Mouse (Mus musculus): ENCODE results near the gene Naa50.
A peak's percentile ranks its signal among the peaks of the same experiment; 100 is the strongest.

Naa50 gene

DNA sequence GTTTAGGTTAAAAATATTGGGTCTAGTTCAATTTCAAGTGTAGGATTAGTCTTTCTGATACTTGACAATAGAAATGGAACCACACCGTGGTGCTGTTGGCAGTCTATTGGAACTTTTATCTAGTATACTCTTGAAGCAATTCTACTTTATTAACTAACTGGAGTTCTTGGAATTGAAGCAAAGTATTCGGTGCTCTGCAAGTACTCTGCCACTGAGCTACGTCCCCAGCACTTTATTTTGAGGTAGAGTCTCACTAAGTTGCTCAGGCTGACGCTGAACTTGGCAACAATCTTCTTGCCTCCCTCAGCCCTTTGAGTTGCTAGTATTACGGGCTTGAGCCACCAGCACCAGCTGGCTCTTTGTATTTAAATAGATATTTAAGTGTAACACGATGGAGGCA lies 1.9 kb downstream of the Naa50 start:
- DNase-seq = peak; percentile 17

DNA sequence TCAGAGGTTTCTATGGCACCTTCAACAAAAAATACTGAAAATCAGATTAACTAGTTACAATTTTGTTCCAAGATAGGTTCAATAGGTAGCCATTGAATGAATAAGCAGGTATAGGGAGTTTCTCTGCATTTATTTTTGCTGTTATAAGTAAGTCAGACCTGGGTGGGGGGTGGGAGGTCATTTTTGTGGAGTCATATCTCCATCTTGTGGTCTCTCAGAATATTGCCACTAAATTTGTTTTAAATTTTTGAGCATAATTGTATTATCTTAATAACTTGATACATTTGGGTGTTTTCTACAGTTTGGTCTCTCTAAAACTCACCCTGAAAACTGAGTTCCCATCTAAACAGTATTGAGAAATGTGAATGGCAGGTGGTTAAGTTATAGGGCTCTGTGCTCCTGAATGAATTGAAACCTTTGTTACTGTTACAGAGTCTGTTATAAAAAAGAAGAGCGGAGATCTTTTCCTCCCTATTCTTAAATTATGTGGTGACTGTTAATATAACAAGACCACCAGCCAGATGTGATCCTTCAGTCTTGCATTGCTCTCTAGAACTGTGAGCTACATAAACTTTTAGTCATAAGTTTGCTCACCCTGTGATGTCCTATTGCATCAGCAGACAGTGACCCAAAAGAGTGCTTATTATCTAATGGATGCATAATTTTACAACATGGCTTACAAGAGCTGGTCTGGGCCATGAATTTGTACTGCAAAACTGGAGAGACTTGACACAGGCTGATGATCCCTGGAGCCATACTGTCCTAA lies 9.6 kb downstream of the Naa50 start:
- no peak for DNase-seq

DNA sequence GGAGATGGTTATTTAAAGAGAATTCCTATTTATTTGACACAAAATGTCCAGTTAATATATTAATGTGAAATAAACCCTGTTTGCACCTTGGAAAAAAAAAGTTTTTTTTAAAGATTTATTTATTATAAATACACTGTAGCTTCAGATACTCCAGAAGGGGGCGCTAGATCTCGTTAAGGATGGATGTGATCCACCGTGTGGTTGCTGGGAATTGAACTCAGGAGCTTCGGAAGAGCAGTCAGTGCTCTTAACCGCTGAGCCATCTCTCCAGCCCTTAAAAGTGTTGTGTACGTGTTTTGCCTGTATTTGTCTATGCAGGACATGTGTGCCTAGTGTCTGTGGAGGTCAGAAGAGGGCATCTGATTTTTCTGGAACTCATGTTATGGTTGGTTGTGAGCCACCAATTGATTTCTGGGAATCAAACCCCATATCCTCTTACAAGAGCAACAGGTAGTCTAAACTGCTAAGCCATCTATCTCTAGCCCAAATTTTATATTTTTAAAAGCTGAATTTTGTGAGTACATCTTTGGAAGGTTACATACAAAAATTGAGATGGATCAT lies 14.9 kb downstream of the Naa50 start:
- no peak for DNase-seq

DNA sequence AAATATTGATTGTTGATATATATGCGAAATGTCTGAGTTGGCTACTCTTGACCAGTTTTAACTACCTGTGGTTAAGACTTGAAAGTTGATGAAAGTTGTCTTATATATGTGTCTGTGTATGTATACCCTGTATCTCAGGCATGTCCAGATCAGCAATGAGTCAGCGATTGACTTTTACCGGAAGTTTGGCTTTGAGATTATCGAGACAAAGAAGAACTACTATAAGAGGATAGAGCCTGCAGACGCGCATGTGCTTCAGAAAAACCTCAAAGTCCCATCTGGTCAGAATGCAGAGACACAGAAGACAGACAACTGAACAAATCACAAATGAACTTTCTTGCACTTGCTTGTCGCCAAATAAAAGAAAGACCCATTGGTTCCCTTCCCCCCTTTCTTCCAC lies 19.7 kb downstream of the Naa50 start:
- DNase-seq = no peak

DNA sequence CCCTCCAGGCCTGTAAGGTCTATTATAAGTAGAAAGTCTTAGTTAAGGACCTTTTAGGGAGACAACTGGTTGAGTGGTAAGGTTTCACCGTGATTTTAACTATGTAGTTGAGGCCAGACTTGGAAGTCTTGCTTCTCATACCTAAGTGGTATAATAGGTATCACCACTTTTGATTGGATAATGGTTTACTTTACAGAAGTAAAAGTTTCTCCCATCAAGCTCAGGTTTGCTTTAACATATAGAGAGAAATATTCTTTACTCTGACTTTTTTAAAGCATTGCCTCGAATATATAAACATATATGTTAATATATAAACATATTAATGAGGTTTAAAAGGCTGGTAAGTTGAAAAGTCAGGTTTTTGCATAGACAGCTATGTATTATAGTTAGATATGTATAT lies 24.2 kb downstream of the Naa50 start:
- DNase-seq = no peak

DNA sequence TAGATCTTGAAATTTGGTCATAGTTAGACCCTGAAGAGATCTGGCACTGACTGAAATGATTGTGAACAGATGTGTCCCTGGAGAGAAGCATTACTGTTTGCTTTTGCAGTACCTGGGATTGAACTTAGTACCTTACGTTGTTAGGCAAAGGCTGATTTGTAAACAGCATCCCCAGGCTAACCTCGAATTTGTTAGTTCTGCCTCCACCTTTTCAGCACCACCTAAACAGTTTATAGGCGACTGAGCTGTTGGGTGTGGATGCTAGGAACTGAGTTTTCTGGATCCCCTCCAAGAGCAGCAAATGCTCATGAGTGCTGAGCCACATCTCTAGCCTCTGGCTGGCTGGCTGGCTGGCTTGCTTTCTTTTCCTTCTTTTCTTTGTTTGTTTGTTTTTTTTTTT lies 25.6 kb downstream of the Naa50 start:
- DNase-seq = no peak

DNA sequence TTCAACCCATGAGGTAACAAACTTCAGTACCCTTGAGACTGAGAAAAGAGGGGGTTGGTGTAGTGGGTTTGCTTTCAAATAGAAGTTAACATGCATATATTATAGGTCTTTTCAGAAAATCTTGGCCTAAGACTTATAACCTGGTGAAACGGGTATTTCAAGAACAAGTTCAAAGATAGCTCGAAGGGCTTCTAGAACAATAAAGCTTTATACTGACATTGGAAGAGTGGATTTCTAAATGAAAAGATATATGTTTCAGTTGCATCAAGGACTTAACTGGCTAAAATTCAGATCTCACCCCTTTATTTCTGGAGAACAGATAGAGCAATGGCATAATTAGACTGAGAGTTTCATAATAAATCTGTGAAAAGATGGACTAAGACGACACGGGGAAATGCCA lies 29.4 kb downstream of the Naa50 start:
- DNase-seq = no peak

DNA sequence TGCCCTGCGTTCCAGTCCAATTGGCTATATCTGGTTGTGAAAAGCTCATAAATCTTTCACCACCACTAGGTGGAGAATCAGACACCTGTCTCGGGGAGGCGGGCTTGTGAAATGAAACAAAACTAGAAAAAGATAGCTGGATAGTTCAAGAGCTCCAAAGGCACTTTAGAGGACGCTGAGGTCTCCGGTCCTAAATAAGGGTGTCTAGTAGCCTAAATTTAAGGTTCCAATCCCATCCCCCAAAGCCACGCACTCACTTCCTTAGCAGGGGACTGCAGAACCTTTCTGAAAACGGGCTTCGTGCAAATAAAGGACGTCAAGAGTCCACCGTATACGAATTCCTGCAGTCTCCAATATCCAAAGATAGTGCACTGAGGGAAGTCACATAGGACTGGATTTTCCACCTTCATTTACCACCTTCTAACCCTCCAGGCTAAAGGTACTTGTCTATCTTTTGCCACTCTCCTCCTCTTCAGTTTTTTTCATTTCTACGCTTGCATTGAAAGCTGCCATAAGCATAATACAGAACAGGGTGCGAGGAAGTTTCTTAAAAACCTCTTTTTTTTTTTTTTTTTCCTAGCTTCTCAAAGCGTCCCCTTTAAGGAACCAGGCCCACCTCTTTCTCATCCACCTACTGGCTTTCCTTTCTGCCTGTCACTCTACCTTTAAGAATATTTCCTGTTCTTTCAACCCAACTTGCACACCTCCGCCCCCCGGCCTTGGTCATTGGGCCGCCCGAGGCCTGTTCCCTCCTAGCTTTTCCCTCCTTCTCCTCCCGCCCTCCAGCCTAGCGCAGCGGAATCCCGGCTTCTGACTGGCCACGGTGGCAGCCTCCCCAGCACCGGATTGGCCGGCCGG lies 32.9 kb downstream of the Naa50 start:
- peak; percentile 99 for DNase-seq

DNA sequence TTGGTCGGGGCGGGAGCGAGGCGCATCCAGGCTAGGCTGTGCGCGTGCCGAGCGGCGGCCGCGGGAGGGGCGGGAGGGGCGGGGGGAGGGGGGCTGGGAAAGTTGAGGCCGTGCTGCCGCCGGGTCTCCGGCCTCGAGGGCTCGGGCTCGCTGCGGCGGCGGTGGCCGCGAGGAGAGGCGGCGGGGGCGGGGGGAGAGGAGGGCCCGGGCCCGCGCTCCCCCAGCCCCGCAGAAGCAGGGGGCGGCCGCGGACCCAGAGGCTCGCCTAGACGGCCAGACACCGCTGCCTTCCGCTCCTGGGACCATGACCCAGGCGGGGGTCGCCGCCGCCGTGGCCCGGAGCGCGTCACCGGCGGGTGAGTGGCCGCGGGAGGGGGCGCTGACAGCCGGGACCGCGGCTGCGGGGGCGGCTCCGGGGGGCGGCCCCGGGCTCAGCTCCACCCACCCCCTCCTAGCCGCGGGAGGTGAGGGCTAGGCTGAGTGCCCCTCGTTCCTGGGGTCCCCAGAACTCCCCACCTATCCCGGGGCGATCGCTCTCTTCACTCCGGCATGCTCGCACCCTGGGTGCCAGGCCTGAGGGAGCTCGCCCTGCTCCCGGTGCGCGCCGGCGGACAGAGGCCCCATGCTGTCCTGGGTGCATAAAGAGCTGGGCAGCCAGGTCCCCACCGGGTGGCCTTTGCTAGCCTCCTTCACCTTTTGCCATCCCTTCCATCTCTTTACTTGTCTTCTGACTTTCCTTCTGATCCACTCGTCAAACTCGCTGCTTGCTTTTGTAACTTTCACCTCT lies 33.7 kb downstream of the Naa50 start, which contains the start of gene Usf3:
Gene Usf3 (plus strand): TSS at position 92 of the 787 bp plus-strand sequence.
- peak; percentile 47 for DNase-seq

DNA sequence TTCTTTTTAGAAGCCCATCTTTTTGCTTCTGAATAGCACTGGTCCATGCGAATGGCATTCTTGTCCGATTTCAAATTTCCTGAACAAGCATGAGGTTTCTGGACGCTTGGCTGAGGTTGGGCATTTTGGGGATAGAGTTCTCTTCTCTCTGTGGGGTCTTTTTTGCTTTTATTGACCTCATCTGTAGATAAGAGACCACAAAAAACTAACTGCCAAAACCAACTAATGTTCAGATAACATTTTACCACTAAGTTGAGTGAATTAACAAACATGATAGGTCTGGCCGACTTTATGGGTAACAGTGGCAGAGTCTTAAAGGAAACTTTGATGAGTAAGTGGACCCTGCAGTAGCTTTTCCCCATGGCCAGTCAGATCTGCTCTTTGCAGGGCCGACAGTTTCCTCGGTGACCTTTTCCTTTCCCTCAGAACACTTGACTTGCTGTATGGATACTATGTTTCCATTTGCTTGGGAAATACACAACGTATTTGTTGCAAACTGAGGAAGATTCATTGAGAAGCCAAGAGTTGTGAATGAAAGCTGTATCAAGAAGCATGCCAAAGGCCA lies 34.4 kb downstream of the Naa50 start:
- no peak for DNase-seq

DNA sequence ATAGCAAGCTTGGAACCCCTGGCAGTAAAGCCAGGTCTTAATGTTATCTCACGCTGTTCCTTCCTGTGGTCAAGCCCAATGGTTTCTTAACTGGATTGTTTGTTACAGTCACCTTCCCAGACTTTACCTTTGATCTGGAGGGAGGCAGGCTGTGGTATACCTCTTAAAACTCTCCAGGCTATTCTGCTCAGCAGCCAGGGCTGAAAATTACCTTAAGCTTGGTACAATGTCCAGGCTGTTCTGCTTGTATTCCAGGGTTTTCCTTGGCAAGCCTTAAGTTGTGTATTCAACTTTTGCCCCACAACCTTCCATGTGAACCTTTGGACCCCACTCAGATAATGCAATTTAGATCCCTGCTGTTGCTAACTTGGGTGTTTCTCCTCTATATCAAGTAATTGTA lies 35.4 kb downstream of the Naa50 start:
- DNase-seq = no peak

DNA sequence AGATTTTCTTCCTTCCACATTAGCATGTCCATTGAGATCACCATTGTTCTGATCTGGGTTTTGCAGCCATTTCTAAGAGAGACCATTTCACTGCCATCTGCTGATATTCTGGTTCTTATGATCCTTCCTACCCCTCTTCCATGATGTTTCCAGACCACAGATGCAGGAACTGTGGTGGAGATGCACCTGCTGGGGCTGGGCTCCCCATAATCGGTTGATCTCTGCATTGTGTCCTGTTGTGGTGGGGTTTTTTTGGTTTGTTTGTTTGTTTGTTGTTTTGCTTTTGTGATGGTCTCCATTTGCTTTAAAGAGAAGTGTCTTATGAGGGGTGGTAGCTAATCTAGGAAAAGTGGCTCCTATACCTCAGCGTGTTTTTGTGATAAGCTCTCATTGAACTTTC lies 36.9 kb downstream of the Naa50 start:
- no peak for DNase-seq

DNA sequence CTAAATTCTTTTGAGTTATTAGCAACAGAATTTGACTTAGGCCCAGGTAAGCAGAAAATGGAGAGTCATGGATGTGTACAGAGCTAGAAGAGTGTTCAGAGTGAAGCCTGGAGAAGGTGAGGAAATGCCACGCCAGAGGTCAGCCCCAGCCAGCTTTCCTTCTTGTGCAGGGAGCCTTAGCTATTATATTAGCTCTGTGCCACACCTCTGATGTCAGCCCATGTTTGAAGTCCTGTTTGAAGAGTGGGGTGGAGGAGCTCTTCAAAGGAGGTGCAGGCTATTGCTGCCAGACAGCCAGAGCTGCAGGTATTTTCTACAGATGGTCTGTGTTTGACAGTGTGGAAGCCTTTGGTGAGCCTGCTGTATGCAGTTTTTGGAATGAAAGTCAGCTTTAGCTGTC lies 38.9 kb downstream of the Naa50 start:
- no peak for DNase-seq

DNA sequence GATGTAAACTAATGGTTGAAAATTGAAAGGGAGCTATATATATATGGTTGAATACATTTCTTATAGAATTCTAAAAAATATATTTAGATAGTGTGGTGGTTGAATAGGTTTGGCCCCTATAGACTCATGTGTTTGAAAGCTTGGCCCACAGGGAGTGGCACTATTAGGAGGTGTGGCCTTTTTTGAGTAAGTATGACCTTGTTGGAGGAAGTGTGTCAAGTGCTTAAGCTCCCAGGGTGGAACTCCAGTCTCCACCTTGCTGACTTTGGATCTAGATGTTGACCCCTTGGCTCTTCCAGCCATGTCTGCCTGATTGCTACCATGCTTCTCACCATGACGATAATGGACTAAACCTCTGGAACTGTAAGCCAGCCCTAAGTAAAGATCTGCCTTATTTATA lies 43.0 kb downstream of the Naa50 start:
- no peak for DNase-seq

DNA sequence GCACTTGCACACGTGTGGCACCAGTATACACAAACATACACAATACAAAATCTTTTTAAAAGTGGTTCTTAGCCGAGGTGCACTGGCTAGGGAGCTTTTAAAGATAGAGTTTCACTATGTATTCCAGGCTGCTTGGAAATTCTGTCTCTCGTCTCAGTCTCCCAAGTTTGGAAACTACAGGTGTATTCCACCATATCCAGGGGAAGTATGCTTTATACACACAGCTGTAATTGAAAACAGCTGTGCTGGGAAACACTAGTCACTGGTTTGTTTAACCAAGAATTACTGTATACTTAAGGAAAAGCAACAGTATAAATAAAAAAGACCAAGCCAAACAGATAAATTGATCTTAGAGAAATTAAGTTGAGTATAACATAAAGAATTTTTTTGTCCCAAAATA lies 45.1 kb downstream of the Naa50 start:
- no peak for DNase-seq

DNA sequence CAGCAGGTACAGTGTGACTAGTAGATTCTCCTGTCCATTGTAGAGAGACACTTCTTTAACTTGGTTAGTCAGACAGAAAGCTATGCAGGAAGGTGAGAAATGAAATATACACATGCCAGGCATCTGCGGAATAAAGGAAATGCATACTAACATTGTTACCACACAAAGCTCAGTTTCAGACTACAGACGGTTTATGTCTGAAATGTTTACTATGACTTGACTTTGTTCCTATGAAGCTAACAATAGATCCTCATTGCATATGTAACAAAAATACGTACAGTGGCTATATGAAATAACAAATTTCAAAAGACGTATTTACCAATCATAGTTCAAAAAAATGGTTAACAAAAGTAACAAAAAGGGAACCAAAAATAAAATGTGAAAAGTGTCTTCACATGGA lies 47.5 kb downstream of the Naa50 start:
- no peak for DNase-seq

DNA sequence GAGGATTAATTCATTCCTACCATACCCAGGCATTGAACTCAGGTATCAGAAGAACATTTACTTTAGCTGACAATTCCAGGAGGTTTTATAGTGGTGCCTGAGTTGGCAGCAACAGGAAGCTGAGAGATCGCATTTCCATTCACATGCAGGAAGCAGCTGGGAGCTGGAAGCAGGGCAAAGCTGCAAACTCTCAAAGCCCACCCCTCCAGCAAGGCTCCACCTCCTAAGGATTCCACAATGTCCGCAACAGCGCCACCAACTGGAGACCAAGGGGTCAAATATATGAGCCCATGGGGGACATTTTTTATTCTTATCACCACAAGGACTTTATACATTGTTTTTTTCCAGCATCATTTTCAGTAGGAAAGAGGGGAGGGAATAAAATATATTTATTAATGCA lies 49.1 kb downstream of the Naa50 start:
- no peak for DNase-seq

DNA sequence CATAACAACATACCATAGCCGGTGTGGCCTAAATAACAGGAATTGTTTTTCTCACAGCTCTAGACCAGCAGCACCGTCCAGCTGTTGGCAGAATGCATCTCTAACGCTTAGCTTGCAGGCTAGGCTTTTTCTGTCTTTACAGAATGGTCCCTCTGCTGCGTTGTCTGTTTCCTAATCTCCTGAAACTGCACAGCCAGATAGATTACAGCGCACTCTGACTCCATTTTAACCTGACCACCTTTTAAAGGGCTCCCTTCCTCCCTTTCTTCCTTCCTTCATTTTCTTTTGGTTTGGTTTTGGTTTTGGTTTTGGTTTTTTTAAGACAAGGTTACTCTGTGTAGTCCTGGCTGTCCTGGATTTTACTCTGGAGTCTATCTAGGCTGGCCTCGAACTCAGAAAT lies 50.4 kb downstream of the Naa50 start:
- DNase-seq = no peak

DNA sequence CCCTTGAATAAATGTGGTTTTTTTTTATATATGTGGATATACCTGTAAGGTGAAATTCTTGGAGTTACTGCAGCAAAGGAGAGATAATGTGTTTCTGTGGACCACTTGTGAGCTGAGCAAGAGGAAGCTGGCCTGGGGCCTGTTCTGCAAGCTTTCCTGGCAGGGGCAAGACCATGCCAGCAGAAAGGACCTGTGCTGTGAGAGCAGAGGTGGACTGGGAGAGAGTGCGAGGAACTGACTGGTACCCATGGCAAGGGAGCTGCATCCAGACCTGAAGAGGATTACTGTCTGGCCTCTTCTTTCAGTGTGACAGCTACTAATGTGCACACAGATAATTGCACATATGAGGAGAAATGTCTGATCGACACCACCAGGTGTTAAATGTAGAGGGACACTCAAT lies 51.3 kb downstream of the Naa50 start:
- no peak for DNase-seq

DNA sequence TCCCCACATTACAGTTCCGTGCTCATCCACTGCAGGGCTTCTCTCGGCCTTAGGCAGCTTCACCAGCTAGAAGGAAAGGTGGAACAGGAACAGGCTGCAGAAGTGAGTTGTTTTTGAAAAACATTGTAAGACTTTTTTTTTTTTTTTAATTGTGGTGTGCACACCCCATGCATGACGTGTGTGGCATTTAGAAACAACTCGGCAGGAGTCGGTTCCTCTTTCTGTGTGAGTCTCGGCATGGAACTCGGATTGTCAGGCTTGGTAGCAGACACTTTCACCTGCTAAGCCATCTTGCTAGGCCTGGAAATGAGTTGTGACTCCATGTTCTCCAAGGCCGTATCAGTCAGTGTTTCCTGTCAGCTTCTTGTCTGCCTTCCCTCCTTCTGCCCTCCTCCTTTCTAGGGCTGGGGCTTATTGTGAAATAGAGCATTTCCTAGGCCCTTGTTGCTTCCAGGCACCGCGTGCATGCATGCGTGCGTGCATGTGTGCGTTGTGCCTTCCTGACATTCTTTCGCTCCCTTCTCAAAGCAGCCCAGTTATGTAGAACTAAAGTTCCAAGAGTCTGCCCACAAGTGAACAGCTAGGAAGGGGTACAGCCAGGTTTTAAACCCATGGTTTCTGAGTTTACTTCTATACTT lies 59.6 kb downstream of the Naa50 start:
- DNase-seq = no peak

DNA sequence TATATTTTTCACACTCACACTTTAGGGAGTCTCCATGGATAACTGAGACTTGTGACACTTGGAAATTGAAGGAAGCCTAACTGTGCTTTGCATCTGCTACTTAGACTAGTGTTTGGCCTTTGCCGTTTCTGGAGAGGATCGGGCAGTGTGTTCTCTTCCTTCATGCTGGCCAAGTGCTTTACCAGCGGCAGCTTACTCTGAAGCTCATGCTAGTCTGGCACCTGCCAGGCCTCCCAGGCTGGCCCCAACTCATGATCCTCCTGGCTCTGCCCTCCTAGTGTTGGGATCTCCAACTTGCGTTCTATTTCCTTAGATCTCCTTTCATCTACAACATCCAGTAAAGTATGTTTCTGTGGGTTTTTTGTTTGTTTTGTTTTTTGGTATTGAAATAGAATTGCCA lies 60.5 kb downstream of the Naa50 start:
- no peak for DNase-seq

DNA sequence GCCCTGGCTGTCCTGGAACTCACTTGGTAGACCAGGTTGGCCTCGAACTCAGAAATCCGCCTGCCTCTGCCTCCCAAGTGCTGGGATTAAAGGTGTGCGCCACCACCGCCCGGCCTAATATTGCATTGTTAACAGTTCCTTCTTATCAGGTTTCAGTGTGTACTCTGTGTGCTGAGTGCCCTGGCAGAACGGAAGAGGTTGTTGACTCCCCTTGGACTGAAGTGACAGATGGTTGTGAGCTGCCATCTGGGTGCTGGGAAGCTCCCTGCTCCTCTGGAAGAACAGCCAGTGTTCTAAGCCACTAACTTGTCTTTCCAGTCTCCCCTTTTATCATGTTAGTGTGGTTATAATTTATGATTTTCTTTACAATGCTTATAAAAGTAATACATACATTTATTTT lies 64.7 kb downstream of the Naa50 start:
- DNase-seq = peak; percentile 77
